Comparison of ENCODE assay signal across 8 mouse cellular contexts in the genomic region with DNA sequence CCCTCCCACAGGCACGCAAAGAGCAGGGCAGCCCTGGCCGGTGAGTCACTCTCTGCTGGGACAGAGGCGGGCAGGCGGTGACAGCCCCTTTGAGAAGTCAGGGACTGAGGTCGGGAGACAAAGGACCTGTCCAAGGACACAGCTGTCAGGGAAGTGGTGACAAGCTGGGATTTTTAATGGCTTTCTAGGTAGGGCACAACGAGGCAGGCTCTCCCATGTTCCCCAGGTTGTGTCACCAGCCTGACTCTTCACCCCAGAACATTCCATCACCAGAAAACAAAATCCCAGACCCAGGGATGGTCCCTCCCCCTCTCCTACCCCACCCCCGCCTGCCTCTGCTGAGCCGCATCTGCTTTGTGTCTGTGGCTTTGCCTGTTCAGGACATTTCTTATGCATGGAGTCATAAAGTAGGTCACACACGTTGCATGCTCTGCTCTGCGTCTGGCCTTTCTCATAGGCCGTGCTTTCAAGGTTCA. TPM values are rescaled to one million over a fixed set of nuclear protein-coding genes. Genes with fewer than 3 reads are reported as not detected.
DNase-seq lines count a peak whose midpoint lies in the region; ATAC-seq and TF ChIP-seq lines count a peak whose summit lies in the region.

No protein-coding gene starts in this region.

- H3K4me3 ChIP-seq in myocyte: peak overlapping the region; percentile 4
- H3K4me3 ChIP-seq in forebrain, embryonic 13.5 days: no peak overlapping the region

- 23% methylated on average over 11 of the region's 11 CpGs for WGBS in forebrain, embryonic 13.5 days

- H3K9me3 ChIP-seq in forebrain, embryonic 13.5 days (replicated peaks): peaks cover 7% of the 10 kb centered on the region; the same call in 1 of the 2 replicates

- no peak overlapping the region for H3K9ac ChIP-seq in forebrain, embryonic 13.5 days

- peak overlapping the region; percentile 84 for H3K4me2 ChIP-seq in myocyte (ENCODE audit: low read depth)
- no peak overlapping the region for H3K4me2 ChIP-seq in forebrain, embryonic 13.5 days

- no peaks in the 10 kb centered on the region for H3K27me3 ChIP-seq in myocyte (ENCODE audit: control insufficient read depth, insufficient read depth, insufficient read length)
- no peaks in the 10 kb centered on the region for H3K27me3 ChIP-seq in forebrain, embryonic 13.5 days

- no peak overlapping the region for H3ac ChIP-seq in myocyte (ENCODE audit: control insufficient read depth, insufficient read length)

- H3K27ac ChIP-seq in forebrain, embryonic 13.5 days: no peak overlapping the region

- TF ChIP-seq POLR2A in myocyte (IDR thresholded peaks at IDR 0.05; ENCODE audit: insufficient read length, low read depth): peak; percentile 48

- no peaks in the 10 kb centered on the region for H3K4me1 ChIP-seq in forebrain, embryonic 13.5 days

- ATAC-seq in forebrain, embryonic 13.5 days: no peak

- H3K79me2 ChIP-seq in myocyte (ENCODE audit: control insufficient read depth, insufficient read depth): no peaks in the 10 kb centered on the region

- peak; percentile 58 to 67 for DNase-seq in heart, adult 18-20 months
- no peak for DNase-seq in heart, adult 9 months (ENCODE audit: low spot score in 2 of 2)
- peak; percentile 86 for DNase-seq in MN1 (ENCODE audit: low spot score)
- peak; percentile 62 for DNase-seq in forelimb bud, embryonic 11.5 days (ENCODE audit: low read depth, low spot score)
- DNase-seq in spleen, postnatal 14 days (ENCODE audit: low spot score in 2 of 2): no peak
- no peak for DNase-seq in layer of hippocampus, adult 18-20 months (ENCODE audit: low spot score in 2 of 2)

- no peaks in the 10 kb centered on the region for H3K36me3 ChIP-seq in myocyte (ENCODE audit: control insufficient read depth, insufficient read depth)
- no peaks in the 10 kb centered on the region for H3K36me3 ChIP-seq in forebrain, embryonic 13.5 days (ENCODE audit: poor library complexity, severe bottlenecking)

TF ChIP-seq in myocyte, 11 proteins besides CTCF, POLR2A, EP300 and RAD21:
- no peak for TF ChIP-seq MAX (IDR thresholded peaks at IDR 0.05; ENCODE audit: low read depth)
- TF ChIP-seq MYOD1 (IDR thresholded peaks at IDR 0.05; ENCODE audit: control insufficient read depth in 1 of 3, insufficient read length in 2 of 3, low read depth in 2 of 3): peak; percentile 4 to 54 (median 14)
- TF ChIP-seq USF1 (IDR thresholded peaks at IDR 0.05; ENCODE audit: low read depth): no peak
- TF ChIP-seq SRF (IDR thresholded peaks at IDR 0.05; ENCODE audit: control insufficient read depth, insufficient read length, low read depth): no peak
- no peak for TF ChIP-seq POLR2AphosphoS2 (IDR thresholded peaks at IDR 0.05; ENCODE audit: insufficient read length, low read depth)
- TF ChIP-seq CEBPB (IDR thresholded peaks at IDR 0.05; ENCODE audit: insufficient read depth, poor library complexity, severe bottlenecking): no peak
- TF ChIP-seq TCF3 (IDR thresholded peaks at IDR 0.05; ENCODE audit: insufficient read length, low read depth): peak; percentile 0
- TF ChIP-seq TCF12 (IDR thresholded peaks at IDR 0.05; ENCODE audit: insufficient read depth, poor library complexity, severe bottlenecking): peak; percentile 11
- TF ChIP-seq MYOG (IDR thresholded peaks at IDR 0.05; ENCODE audit: control insufficient read depth in 1 of 3, insufficient read depth in 1 of 3, insufficient read length in 2 of 3, low read depth in 2 of 3): peak in 2 of 3 experiments; percentile 29 to 71
- no peak for TF ChIP-seq E2F4 (IDR thresholded peaks at IDR 0.05; ENCODE audit: insufficient read depth)
- TF ChIP-seq REST (IDR thresholded peaks at IDR 0.05; ENCODE audit: insufficient read depth, insufficient read length): no peak

RNA-seq across cellular contexts. Expression of gene Snai1, which starts 15.0 kb away (rescaled TPM):
- total RNA-seq in heart, adult 18-20 months (2021): 1 to 10 TPM; 1.2 to 2.1 TPM
- polyA plus RNA-seq in myocyte (2012; fragmentation: generic; extraction: Trizol): 48.5 TPM
- polyA plus RNA-seq in forebrain, embryonic 13.5 days (2015; fragmentation: Nextera tagmentation; extraction: Ambion mirVana): 1.9 and 2.7 TPM in 2 replicates
- total RNA-seq in layer of hippocampus, adult 18-20 months (2021): under 1 TPM; 0.32 to 0.53 TPM

Comparison
In these comparisons a context has a peak if more than half of its experiments do, and no peak if none do; other contexts are left out.
1. DNase-seq: peak in heart, adult 18-20 months (2 of 2), MN1 (single experiment) and forelimb bud, embryonic 11.5 days (single experiment); none in heart, adult 9 months (0 of 2), spleen, postnatal 14 days (0 of 2) and layer of hippocampus, adult 18-20 months (0 of 2).